Mouse (Mus musculus) heart, postnatal 0 days (tissue): ENCODE measurements around the gene Gm49776. TPM values are rescaled to one million over a fixed set of nuclear protein-coding genes. Genes with fewer than 3 reads are reported as not detected.

Experiments used
- ATAC-seq: fragments of 200-750 bp; cut with Nextera tagmentation; 2 replicates; pipeline ENCODE4 v1.8.0; 2017; ENCODE audit warnings: low read depth, moderate number of reproducible peaks, moderate library complexity; ENCODE audit not compliant: insufficient read depth
- DNase-seq: peaks from one replicate; pipeline ENCODE4 v3.0.0-alpha.2; 2016; ENCODE audit warnings: low spot score
- H3K27ac ChIP-seq: fragments of 300-500 bp; sonication (generic); 2 replicates; pipeline ENCODE4 v1.5.1; 2014; ENCODE audit warnings: low read depth, mild to moderate bottlenecking
- H3K27me3 ChIP-seq: fragments of 300-500 bp; sonication (generic); 2 replicates; pipeline ENCODE4 v1.6.1; 2014; ENCODE audit warnings: low read length, mixed read lengths; ENCODE audit not compliant: control insufficient read depth, insufficient read depth
- H3K36me3 ChIP-seq: fragments of 300-500 bp; sonication (generic); replicated peaks from 2 replicates; pipeline ENCODE4 v1.6.1; 2014; ENCODE audit warnings: low read length, mixed read lengths; ENCODE audit not compliant: control insufficient read depth, insufficient read depth
- H3K4me1 ChIP-seq: fragments of 300-500 bp; sonication (generic); 2 replicates; pipeline ENCODE4 v1.6.1; 2014; ENCODE audit warnings: antibody characterized with exemption; ENCODE audit not compliant: control insufficient read depth, insufficient read depth
- H3K4me2 ChIP-seq: fragments of 300-500 bp; sonication (generic); 2 replicates; pipeline ENCODE4 v1.6.1; 2014; ENCODE audit warnings: low read depth, mild to moderate bottlenecking, low read length, moderate library complexity
- H3K4me3 ChIP-seq: fragments of 300-500 bp; sonication (generic); 2 replicates; pipeline ENCODE4 v1.5.1; 2014; ENCODE audit warnings: low read depth, low read length
- H3K9ac ChIP-seq: fragments of 300-500 bp; sonication (generic); replicated peaks from 2 replicates; pipeline ENCODE4 v1.6.1; 2014; ENCODE audit warnings: low read depth, low read length, mixed read lengths
- H3K9me3 ChIP-seq: fragments of 300-500 bp; sonication (generic); replicated peaks from 2 replicates; pipeline ENCODE4 v1.6.1; 2016; ENCODE audit warnings: low read length; ENCODE audit not compliant: control insufficient read depth
- CTCF ChIP-seq: IDR thresholded peaks from 2 replicates; pipeline ENCODE4 v1.5.1; 2016; ENCODE audit warnings: antibody characterized with exemption, control low read depth, low read depth
- EP300 ChIP-seq: IDR thresholded peaks from 2 replicates; pipeline ENCODE4 v1.6.1; 2016; ENCODE audit warnings: antibody characterized with exemption, low read depth
- WGBS: fragments of 180-500 bp; shearing (Covaris S2); extraction: QIAGEN DNeasy Blood & Tissue Kit; methylation state at CpG from one replicate; pipeline ENCODE4 v1.1.7; 2014; 5-methylcytosine and 5-hydroxymethylcytosine counted together
- polyA plus RNA-seq: library from polyadenylated mRNA; unstranded; fragments of >200 nt; fragmentation: Nextera tagmentation; extraction: Ambion mirVana; gene quantifications from 2 replicates; pipeline ENCODE4 v1.2.1, GENCODE M21; 2015
- total RNA-seq: library from RNA; depleted of rRNA; stranded (reverse); fragments of >200 nt; gene quantifications from 2 replicates; pipeline ENCODE4 v1.2.3, GENCODE M21; 2014; ENCODE audit warnings: low replicate concordance

Gene Gm49776
- total and polyA plus RNA-seq, 2 experiments from 2014 or later = 0.82 TPM; not detected in 1

DNA sequence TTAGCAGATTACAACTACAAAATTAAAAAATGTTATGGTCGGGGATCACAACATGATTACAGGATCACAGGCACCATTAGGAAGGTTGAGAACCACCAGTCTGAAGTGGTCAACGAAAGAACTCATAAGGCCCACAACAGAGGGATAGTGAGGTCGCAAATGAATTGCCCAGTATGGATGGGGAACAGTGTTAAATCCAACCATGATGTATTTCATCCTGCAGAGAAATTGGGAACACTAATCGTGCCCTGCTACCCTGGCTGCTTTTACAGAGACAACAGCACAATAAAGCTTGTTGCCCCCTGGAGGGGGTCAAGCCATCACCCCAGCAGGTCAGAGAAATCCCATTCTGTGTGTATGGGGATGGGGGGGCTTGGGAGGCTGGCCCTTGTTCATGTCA, 7.9 kb downstream of the Gm49776 start:
- 63% methylated on average over 4 of the region's 4 CpGs for WGBS
- no peak for TF ChIP-seq CTCF
- no peak for TF ChIP-seq EP300
- ATAC-seq (no peak), DNase-seq (no peak)
- Histone ChIP-seq H3K4me2 (peak overlapping the region; percentile 88), H3K27ac (no peak overlapping the region), H3K4me1 (peaks cover 20% of the 10 kb centered on the region), H3K27me3 (no peaks in the 10 kb centered on the region), H3K36me3 (peaks cover 62% of the 10 kb centered on the region), H3K4me3 (no peak overlapping the region), H3K9me3 (no peaks in the 10 kb centered on the region), H3K9ac (peak overlapping the region; percentile 75; the same call in 1 of the 2 replicates)

- WGBS = 3% methylated on average over 27 of the region's 27 CpGs
- DNase-seq = no peak
- Histone ChIP-seq H3K9ac (peak overlapping the region; percentile 75), H3K4me3 (peak overlapping the region; percentile 88), H3K36me3 (peaks cover 62% of the 10 kb centered on the region), H3K4me1 (peaks cover 20% of the 10 kb centered on the region), H3K9me3 (no peaks in the 10 kb centered on the region), H3K27ac (peak overlapping the region; percentile 90), H3K27me3 (no peaks in the 10 kb centered on the region), H3K4me2 (peak overlapping the region; percentile 88)
- no peak; the same call in 1 of the 2 replicates for ATAC-seq
- TF ChIP-seq CTCF = no peak
- no peak for TF ChIP-seq EP300
Observed at GRCm38 (mm10) chr16:18249364-18249967, 8.7 kb downstream of the Gm49776 start.

DNA sequence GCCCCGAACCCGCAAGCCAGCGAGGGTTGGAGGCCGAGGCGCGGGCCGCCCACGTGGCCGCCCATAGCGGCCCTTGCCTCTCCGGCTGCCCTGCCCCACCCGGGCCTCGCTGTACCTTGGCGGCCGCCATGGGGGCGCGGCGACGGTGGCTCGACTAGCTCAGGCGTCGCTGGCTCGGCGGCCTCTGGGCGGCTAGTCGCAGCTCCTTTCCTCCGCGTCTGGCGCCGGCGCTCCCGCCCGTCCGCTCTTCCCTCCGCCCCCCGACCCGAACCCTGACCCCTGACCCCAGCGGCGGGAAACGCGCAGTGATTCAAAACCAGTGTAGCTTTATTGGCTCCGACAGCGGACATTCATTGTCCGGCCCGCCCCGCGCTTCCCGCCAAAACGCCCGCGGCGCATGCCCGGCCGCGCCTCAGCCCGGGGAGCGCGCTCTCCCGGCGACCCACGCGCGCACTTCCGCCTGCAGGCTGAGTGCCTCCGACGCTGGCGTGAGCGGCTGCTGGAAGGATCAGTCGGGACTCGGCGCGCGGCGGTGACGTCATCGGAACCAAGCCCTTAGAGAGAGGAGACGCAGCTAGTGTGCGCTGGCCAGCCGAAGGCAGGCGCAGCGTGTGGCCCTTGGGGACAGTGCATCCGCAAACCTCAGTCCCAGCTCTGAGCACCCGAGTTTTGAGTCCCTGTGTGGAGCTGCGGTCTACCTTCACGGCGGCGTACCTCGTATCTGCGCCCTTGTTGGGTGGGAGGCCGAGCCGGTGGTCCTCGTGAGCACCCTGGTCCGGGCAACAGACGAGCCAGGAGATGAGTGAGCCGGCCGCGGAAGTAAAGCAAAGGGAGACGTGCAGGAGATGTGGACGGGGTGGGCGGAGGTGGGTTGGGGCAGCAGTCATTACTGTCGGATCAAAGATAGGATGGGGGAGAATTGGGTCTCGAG, 9.4 kb downstream of the Gm49776 start, which contains the start of the genes Trmt2a and Ranbp1:
TSS of gene Trmt2a (plus strand) at position 247 of the 931 bp plus-strand sequence.
TSS of gene Ranbp1 (minus strand) at position 300 of the 931 bp plus-strand sequence.
- WGBS = under 1% methylated on average over 95 of the region's 102 CpGs
- no peaks in the 10 kb centered on the region for H3K27me3 ChIP-seq
- ATAC-seq (peak; percentile 94), DNase-seq (peak; percentile 97)
- peak within 1 kb of the TSS; percentile 81 for H3K9ac ChIP-seq
- TF ChIP-seq EP300 = peak; percentile 94; the same call in 1 of the 2 replicates
- no peak for TF ChIP-seq CTCF
- peak within 1 kb of the TSS; percentile 88 for H3K4me3 ChIP-seq
- no peaks in the 10 kb centered on the region for H3K9me3 ChIP-seq
- H3K4me1 ChIP-seq = peaks cover 20% of the 10 kb centered on the region
- H3K36me3 ChIP-seq = peaks cover 62% of the 10 kb centered on the region
- H3K4me2 ChIP-seq = peak within 1 kb of the TSS; percentile 88
- H3K27ac ChIP-seq = peak within 1 kb of the TSS; percentile 90

GRCm38 (mm10) chr16:18247521-18248399, 10.4 kb downstream of the Gm49776 start:
- H3K36me3 ChIP-seq = peaks cover 62% of the 10 kb centered on the region
- no peaks in the 10 kb centered on the region for H3K9me3 ChIP-seq
- peak overlapping the region; percentile 82 for H3K27ac ChIP-seq
- H3K27me3 ChIP-seq = no peaks in the 10 kb centered on the region
- no peak for DNase-seq
- WGBS = under 1% methylated on average over 33 of the region's 33 CpGs
- ATAC-seq = no peak
- H3K4me3 ChIP-seq = peak overlapping the region; percentile 88
- peak overlapping the region; percentile 88 for H3K4me2 ChIP-seq
- H3K9ac ChIP-seq = peak overlapping the region; percentile 81
- peaks cover 20% of the 10 kb centered on the region for H3K4me1 ChIP-seq
- TF ChIP-seq CTCF (no peak), EP300 (no peak)

DNA sequence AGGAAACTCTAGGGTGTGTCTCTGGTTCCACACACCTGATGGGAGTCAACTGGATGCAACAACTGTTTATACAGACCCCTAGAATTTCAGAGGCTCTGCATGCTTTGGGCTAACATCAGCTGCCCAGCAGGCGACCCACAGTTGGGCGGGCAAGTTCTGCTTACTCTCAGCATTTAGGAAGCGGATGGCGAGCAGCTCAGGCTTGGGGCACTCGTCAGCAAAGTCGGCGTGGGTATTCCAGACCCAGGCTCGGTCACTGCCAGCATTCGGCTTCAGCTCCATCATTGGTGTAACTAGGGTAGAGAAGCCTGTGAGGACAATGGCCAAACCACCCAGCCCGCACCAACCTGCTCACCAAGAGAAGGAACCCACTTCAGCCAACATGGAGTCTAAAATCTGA, 16.5 kb downstream of the Gm49776 start:
- no peak overlapping the region for H3K4me3 ChIP-seq
- 95% methylated on average over 10 of the region's 10 CpGs for WGBS
- no peak for ATAC-seq

More for the DNA sequence above, 16.5 kb downstream of the Gm49776 start:
- Histone ChIP-seq H3K36me3 (peaks cover 88% of the 10 kb centered on the region), H3K4me1 (no peaks in the 10 kb centered on the region), H3K27ac (no peak overlapping the region), H3K9me3 (no peaks in the 10 kb centered on the region), H3K9ac (no peak overlapping the region), H3K27me3 (no peaks in the 10 kb centered on the region), H3K4me2 (no peak overlapping the region)
- TF ChIP-seq CTCF = no peak
- DNase-seq = no peak
